Mouse (Mus musculus) cerebellum, adult 2 months (tissue): Measurements from ENCODE around the gene Slc27a1.

Experiments used
- CTCF ChIP-seq: fragments of 200-500 bp; IDR thresholded peaks from 2 replicates; pipeline ENCODE4 v1.5.1; 2011; ENCODE audit warnings: low read depth, mild to moderate bottlenecking, control low read depth, low read length, moderate library complexity, borderline replicate concordance; ENCODE audit not compliant: insufficient read depth
- POLR2A ChIP-seq: fragments of 200-500 bp; IDR thresholded peaks from 2 replicates; pipeline ENCODE4 v1.6.1; 2011; ENCODE audit warnings: low read length, control low read depth, borderline replicate concordance; ENCODE audit not compliant: insufficient read depth

- TF ChIP-seq POLR2A (no peak), CTCF (no peak)
Observed at GRCm38 (mm10) chr8:71629781-71630212, 61.1 kb downstream of the Slc27a1 start.
